Mouse (Mus musculus) heart, adult 2 months (tissue): ENCODE measurements around the gene Flnc. TPM values are rescaled to one million over a fixed set of nuclear protein-coding genes. Genes with fewer than 3 reads are reported as not detected.

Experiments
- DNase-seq, 2 experiments: peaks; one replicate each; pipeline ENCODE4 v3.0.0; 2021
- H3K27ac ChIP-seq: fragments of 200-600 bp; 2 replicates; pipeline ENCODE4 v1.8.1; 2022
- H3K27me3 ChIP-seq: fragments of 200-500 bp; 2 replicates; pipeline ENCODE4 v1.6.1; 2012; ENCODE audit warnings: mild to moderate bottlenecking, low read length, inconsistent platforms, mixed read lengths; ENCODE audit not compliant: control insufficient read depth, insufficient read depth
- H3K36me3 ChIP-seq: fragments of 200-500 bp; 2 replicates; pipeline ENCODE4 v1.6.1; 2012; ENCODE audit warnings: low read length, inconsistent platforms; ENCODE audit not compliant: control insufficient read depth, insufficient read depth
- H3K4me1 ChIP-seq: fragments of 200-500 bp; 2 replicates; pipeline ENCODE4 v1.6.1; 2011; ENCODE audit warnings: low read length; ENCODE audit not compliant: control insufficient read depth, insufficient read depth
- H3K4me3 ChIP-seq: fragments of 200-600 bp; 2 replicates; pipeline ENCODE4 v1.8.1; 2022
- H3K79me2 ChIP-seq: fragments of 200-500 bp; replicated peaks from 2 replicates; pipeline ENCODE4 v1.6.1; 2012; ENCODE audit warnings: mild to moderate bottlenecking, inconsistent platforms, low read length, moderate library complexity, mixed read lengths; ENCODE audit not compliant: control insufficient read depth, insufficient read depth
- H3K9ac ChIP-seq: fragments of 200-500 bp; 2 replicates; pipeline ENCODE4 v1.6.1; 2012; ENCODE audit warnings: low read depth, mild to moderate bottlenecking, control low read depth, inconsistent platforms, low read length, mixed read lengths
- CTCF ChIP-seq: fragments of 200-600 bp; IDR thresholded peaks from 2 replicates; pipeline ENCODE4 v1.8.1; 2022; ENCODE audit warnings: antibody characterized with exemption, mild to moderate bottlenecking, moderate library complexity
- EP300 ChIP-seq: fragments of 200-500 bp; IDR thresholded peaks from 2 replicates; pipeline ENCODE4 v1.6.1; 2011; ENCODE audit warnings: low read depth, low read length, control low read depth; ENCODE audit not compliant: insufficient read depth
- POLR2A ChIP-seq: fragments of 200-500 bp; IDR thresholded peaks from 2 replicates; pipeline ENCODE4 v1.6.1; 2011; ENCODE audit warnings: mild to moderate bottlenecking, low read depth, low read length, control low read depth; ENCODE audit not compliant: insufficient read depth
- WGBS: fragments of 180-500 bp; shearing (Covaris S2); methylation state at CpG from one replicate; pipeline ENCODE4 v1.1.7; 2018; 5-methylcytosine and 5-hydroxymethylcytosine counted together
- intact Hi-C: fragments of 180-260 bp; cut with DNase I; formaldehyde crosslinking; loops from one replicate; pipeline ENCODE4 v1.15.1; 2025
- microRNA-seq, 2 experiments: library from miRNA; unstranded; fragments of <30 nt; microRNA quantifications; one replicate each; pipeline ENCODE4 v1.2.0; 2021
- polyA plus RNA-seq: library from polyadenylated mRNA; depleted of rRNA; stranded (reverse); fragments of >200 nt; gene quantifications from 2 replicates; pipeline ENCODE4 v1.2.3, GENCODE M21; 2012; rRNA removed
- total RNA-seq, 2 experiments: library from RNA; stranded (reverse); gene quantifications; 2 replicates each; pipeline ENCODE4 v1.2.3; 2021

Flnc gene
- total and polyA plus RNA-seq, 3 experiments, result 56.0 to 222 (median 192) TPM

DNA sequence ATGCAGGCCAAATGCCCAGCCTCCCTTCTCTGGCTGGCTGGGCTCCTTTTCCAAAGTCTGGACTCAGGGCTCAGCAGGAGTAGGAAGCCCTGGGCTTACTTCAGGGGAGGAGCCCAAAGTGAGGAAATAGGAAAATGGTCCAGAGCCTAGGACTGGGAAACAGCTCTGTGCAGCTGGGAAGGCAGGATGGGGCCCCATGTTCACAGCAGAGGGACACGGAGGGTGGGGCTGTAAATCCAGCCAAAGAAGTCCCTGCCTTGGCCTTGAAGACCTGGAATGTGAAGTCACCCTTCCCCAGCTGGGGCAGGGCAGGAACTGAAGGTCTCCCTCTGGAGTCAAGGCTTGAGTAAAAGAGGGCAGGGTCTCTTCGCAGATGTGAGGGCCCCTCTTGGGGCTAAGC lies 76.0 kb downstream of the Flnc start:
- no peaks in the 10 kb centered on the region for H3K36me3 ChIP-seq
- H3K79me2 ChIP-seq, result no peaks in the 10 kb centered on the region
- intact Hi-C loops, result no loop called here
- peaks cover 6% of the 10 kb centered on the region; the same call in 1 of the 2 replicates for H3K27me3 ChIP-seq
- H3K27ac ChIP-seq, result no peak overlapping the region
- TF ChIP-seq POLR2A, result no peak
- no peak for TF ChIP-seq CTCF
- TF ChIP-seq EP300, result no peak
- DNase-seq, result peak; percentile 56
- no peak overlapping the region for H3K9ac ChIP-seq
- H3K4me3 ChIP-seq, result no peak overlapping the region
- WGBS, result 41% methylated on average over 2 of the region's 2 CpGs
- peaks cover 1% of the 10 kb centered on the region; the same call in 1 of the 2 replicates for H3K4me1 ChIP-seq

Small RNAs within 50 kb of the gene (microRNA-seq; reads per million reads assigned to microRNA genes)
- gene Gm26220, result 0 to 1.5 reads per million in 2 experiments
- 0 reads per million in 2 experiments for gene Gm44354

Other genes starting within 250 kb of the Flnc start
- 10 to 100 TPM; 17.8 to 18.9 TPM for gene Impdh1, start 216.9 kb upstream of the Flnc start, total RNA-seq
- 34.2 and 36.3 TPM in 2 replicates for gene Impdh1, start 216.9 kb upstream of the Flnc start, polyA plus RNA-seq
- 1 to 10 TPM; 5.3 TPM for gene Hilpda, start 160.8 kb upstream of the Flnc start, total RNA-seq
- gene Hilpda, start 160.8 kb upstream of the Flnc start, polyA plus RNA-seq, result 12.1 and 15.8 TPM in 2 replicates
- gene Fam71f2, start 153.7 kb upstream of the Flnc start, total RNA-seq, result not detected
- 0.70 and 1.4 TPM in 2 replicates for gene Fam71f2, start 153.7 kb upstream of the Flnc start, polyA plus RNA-seq
- gene Fam71f1, start 114.1 kb upstream of the Flnc start, total RNA-seq, result not detected
- 0.12 TPM in 1 of 2 replicates, not detected in the other for gene Fam71f1, start 114.1 kb upstream of the Flnc start, polyA plus RNA-seq
- 100 to 1,000 TPM; 227 to 232 TPM for gene Calu, start 85.2 kb upstream of the Flnc start, total RNA-seq
- gene Calu, start 85.2 kb upstream of the Flnc start, polyA plus RNA-seq, result 102 and 178 TPM in 2 replicates
- not detected for gene Opn1sw, start 44.8 kb upstream of the Flnc start, total RNA-seq
- gene Opn1sw, start 44.8 kb upstream of the Flnc start, polyA plus RNA-seq, result 0.67 TPM in 1 of 2 replicates, not detected in the other
- gene Ccdc136, start 36.9 kb upstream of the Flnc start, total RNA-seq, result 1 to 10 TPM; 1.7 to 2.4 TPM
- 2.1 and 3.0 TPM in 2 replicates for gene Ccdc136, start 36.9 kb upstream of the Flnc start, polyA plus RNA-seq
- 100 to 1,000 TPM; 109 to 125 TPM for gene Atp6v1f, start 34.5 kb downstream of the Flnc start, total RNA-seq
- gene Atp6v1f, start 34.5 kb downstream of the Flnc start, polyA plus RNA-seq, result 186 and 208 TPM in 2 replicates
- not detected for gene Atp6v1fnb, start 38.2 kb downstream of the Flnc start, total RNA-seq
- gene Atp6v1fnb, start 38.2 kb downstream of the Flnc start, polyA plus RNA-seq, result not detected in 2 replicates
- gene Kcp, start 74.7 kb downstream of the Flnc start, total RNA-seq, result 1 to 10 TPM; 2.3 to 3.0 TPM
- gene Kcp, start 74.7 kb downstream of the Flnc start, polyA plus RNA-seq, result 8.5 and 9.8 TPM in 2 replicates
- gene Irf5, start 93.4 kb downstream of the Flnc start, total RNA-seq, result 1 to 10 TPM; 2.7 to 3.6 TPM
- 4.9 and 7.5 TPM in 2 replicates for gene Irf5, start 93.4 kb downstream of the Flnc start, polyA plus RNA-seq
- gene Tnpo3, start 176.6 kb downstream of the Flnc start, total RNA-seq, result 10 to 100 TPM; 43.0 to 44.1 TPM
- 32.7 and 52.2 TPM in 2 replicates for gene Tnpo3, start 176.6 kb downstream of the Flnc start, polyA plus RNA-seq